Mouse (Mus musculus) embryonic facial prominence, embryonic 12.5 days (tissue): ENCODE results near the gene Paqr8. TPM values are rescaled to one million over a fixed set of nuclear protein-coding genes. Genes with fewer than 3 reads are reported as not detected.
"Not testable (repeated sequence)": the region's sequence is repeated elsewhere in the genome, so short reads cannot be mapped to it uniquely, and the experiment has no call there.

Source experiments
- ATAC-seq: fragments of 200-750 bp; cut with Nextera tagmentation; 2 replicates; pipeline ENCODE4 v1.8.0; 2017; ENCODE audit not compliant: insufficient number of reproducible peaks, insufficient read depth, low FRiP score, low TSS enrichment
- H3K27ac ChIP-seq: fragments of 300-500 bp; sonication (generic); 2 replicates; pipeline ENCODE4 v1.5.1; 2016; ENCODE audit warnings: mild to moderate bottlenecking
- H3K27me3 ChIP-seq: fragments of 300-500 bp; sonication (generic); 2 replicates; pipeline ENCODE4 v1.6.1; 2016; ENCODE audit warnings: mild to moderate bottlenecking, moderate library complexity
- H3K36me3 ChIP-seq: fragments of 300-500 bp; sonication (generic); 2 replicates; pipeline ENCODE4 v1.6.1; 2016; ENCODE audit warnings: mild to moderate bottlenecking
- H3K4me1 ChIP-seq: fragments of 300-500 bp; sonication (generic); 2 replicates; pipeline ENCODE4 v1.6.1; 2016
- H3K4me2 ChIP-seq: fragments of 300-500 bp; sonication (generic); replicated peaks from 2 replicates; pipeline ENCODE4 v1.6.1; 2016; ENCODE audit warnings: mild to moderate bottlenecking, moderate library complexity
- H3K4me3 ChIP-seq: fragments of 300-500 bp; sonication (generic); 2 replicates; pipeline ENCODE4 v1.5.1; 2016; ENCODE audit warnings: mild to moderate bottlenecking
- H3K9ac ChIP-seq: fragments of 300-500 bp; sonication (generic); 2 replicates; pipeline ENCODE4 v1.6.1; 2016; ENCODE audit warnings: mild to moderate bottlenecking, moderate library complexity
- H3K9me3 ChIP-seq: fragments of 300-500 bp; sonication (generic); 2 replicates; pipeline ENCODE4 v1.6.1; 2016; ENCODE audit warnings: mild to moderate bottlenecking, moderate library complexity
- WGBS: fragments of 180-500 bp; shearing (Covaris S2); methylation state at CpG from one replicate; pipeline ENCODE4 v1.1.7; 2016; 5-methylcytosine and 5-hydroxymethylcytosine counted together
- polyA plus RNA-seq: library from polyadenylated mRNA; unstranded; fragments of >200 nt; fragmentation: Nextera tagmentation; extraction: Ambion mirVana; gene quantifications from 2 replicates; pipeline ENCODE4 v1.2.1, GENCODE M21; 2016

Paqr8 gene
- polyA plus RNA-seq, 1 experiment from 2014 or later: 9.1 TPM

- no peak overlapping the region for H3K4me3 ChIP-seq
- 62% methylated on average over 13 of the region's 13 CpGs for WGBS
- H3K36me3 ChIP-seq: no peaks in the 10 kb centered on the region
- H3K4me1 ChIP-seq: peaks cover 5% of the 10 kb centered on the region; the same call in 1 of the 2 replicates
- H3K9ac ChIP-seq: no peak overlapping the region
- no peaks in the 10 kb centered on the region for H3K9me3 ChIP-seq
- no peak overlapping the region for H3K4me2 ChIP-seq
- H3K27me3 ChIP-seq: no peaks in the 10 kb centered on the region
- ATAC-seq: no peak
- H3K27ac ChIP-seq: no peak overlapping the region
Observed at GRCm38 (mm10) chr1:20912527-20913171, 22.2 kb downstream of the Paqr8 start.

GRCm38 (mm10) chr1:20914769-20915168, 24.4 kb downstream of the Paqr8 start:
- H3K9ac ChIP-seq: no peak overlapping the region
- no peaks in the 10 kb centered on the region for H3K27me3 ChIP-seq
- no peaks in the 10 kb centered on the region for H3K36me3 ChIP-seq
- no peak overlapping the region for H3K4me3 ChIP-seq
- ATAC-seq: no peak
- WGBS: 86% methylated on average over 3 of the region's 3 CpGs
- H3K27ac ChIP-seq: no peak overlapping the region
- H3K9me3 ChIP-seq: no peaks in the 10 kb centered on the region
- no peak overlapping the region for H3K4me2 ChIP-seq
- H3K4me1 ChIP-seq: 0 out of 2 replicates have a peak, but pooled peaks cover 3% of the 10 kb centered on the region

GRCm38 (mm10) chr1:20915608-20916007, 25.2 kb downstream of the Paqr8 start:
- Histone ChIP-seq H3K27ac (no peak overlapping the region), H3K4me1 (0 out of 2 replicates have a peak, but pooled peaks cover 3% of the 10 kb centered on the region), H3K36me3 (no peaks in the 10 kb centered on the region), H3K4me3 (no peak overlapping the region), H3K9me3 (no peaks in the 10 kb centered on the region), H3K4me2 (no peak overlapping the region), H3K9ac (no peak overlapping the region), H3K27me3 (no peaks in the 10 kb centered on the region)
- ATAC-seq: no peak
- WGBS: 76% methylated on average over 5 of the region's 5 CpGs

GRCm38 (mm10) chr1:20917496-20918050, 27.2 kb downstream of the Paqr8 start:
- H3K27me3 ChIP-seq: no peaks in the 10 kb centered on the region
- ATAC-seq: no peak
- no peaks in the 10 kb centered on the region for H3K9me3 ChIP-seq
- no peak overlapping the region for H3K4me2 ChIP-seq
- H3K9ac ChIP-seq: no peak overlapping the region
- H3K36me3 ChIP-seq: no peaks in the 10 kb centered on the region
- WGBS: 87% methylated on average over 6 of the region's 6 CpGs
- H3K4me3 ChIP-seq: no peak overlapping the region
- 0 out of 2 replicates have a peak, but pooled peaks cover 4% of the 10 kb centered on the region for H3K4me1 ChIP-seq
- H3K27ac ChIP-seq: no peak overlapping the region

GRCm38 (mm10) chr1:20919728-20920127, 29.3 kb downstream of the Paqr8 start:
- Histone ChIP-seq H3K9ac (no peak overlapping the region), H3K27me3 (no peaks in the 10 kb centered on the region), H3K36me3 (no peaks in the 10 kb centered on the region), H3K4me2 (no peak overlapping the region), H3K4me1 (peaks cover 6% of the 10 kb centered on the region; the same call in 1 of the 2 replicates), H3K4me3 (no peak overlapping the region), H3K27ac (no peak overlapping the region), H3K9me3 (no peaks in the 10 kb centered on the region)
- no peak for ATAC-seq
- 89% methylated on average over 2 of the region's 2 CpGs for WGBS

- no peaks in the 10 kb centered on the region for H3K9me3 ChIP-seq
- H3K4me3 ChIP-seq: no peak overlapping the region
- no peaks in the 10 kb centered on the region for H3K27me3 ChIP-seq
- no peaks in the 10 kb centered on the region for H3K36me3 ChIP-seq
- ATAC-seq: no peak; the same call in 1 of the 2 replicates
- WGBS: 81% methylated on average over 10 of the region's 10 CpGs
- H3K9ac ChIP-seq: no peak overlapping the region
- no peak overlapping the region for H3K27ac ChIP-seq
- H3K4me1 ChIP-seq: peaks cover 6% of the 10 kb centered on the region; the same call in 1 of the 2 replicates
- no peak overlapping the region for H3K4me2 ChIP-seq
Observed at GRCm38 (mm10) chr1:20921081-20921528, 30.7 kb downstream of the Paqr8 start.

GRCm38 (mm10) chr1:20922612-20923399, 32.4 kb downstream of the Paqr8 start:
- Histone ChIP-seq H3K4me1 (peaks cover 6% of the 10 kb centered on the region; the same call in 1 of the 2 replicates), H3K36me3 (no peaks in the 10 kb centered on the region), H3K9me3 (no peaks in the 10 kb centered on the region), H3K4me2 (no peak overlapping the region), H3K9ac (no peak overlapping the region), H3K27ac (no peak overlapping the region), H3K27me3 (no peaks in the 10 kb centered on the region), H3K4me3 (no peak overlapping the region)
- no peak for ATAC-seq
- 54% methylated on average over 11 of the region's 11 CpGs for WGBS

- WGBS: 69% methylated on average over 7 of the region's 7 CpGs
- H3K9ac ChIP-seq, H3K4me3 ChIP-seq, H3K4me1 ChIP-seq, H3K27ac ChIP-seq, H3K36me3 ChIP-seq, H3K9me3 ChIP-seq, H3K4me2 ChIP-seq, ATAC-seq, H3K27me3 ChIP-seq: not testable (repeated sequence)
Observed at GRCm38 (mm10) chr1:20925324-20925723, 34.9 kb downstream of the Paqr8 start.

GRCm38 (mm10) chr1:20925926-20926325, 35.5 kb downstream of the Paqr8 start:
- H3K9me3 ChIP-seq: no peaks in the 10 kb centered on the region
- 91% methylated on average over 4 of the region's 4 CpGs for WGBS
- H3K9ac ChIP-seq: no peak overlapping the region
- no peak; the same call in 1 of the 2 replicates for ATAC-seq
- H3K36me3 ChIP-seq: no peaks in the 10 kb centered on the region
- no peak overlapping the region for H3K4me2 ChIP-seq
- H3K27me3 ChIP-seq: no peaks in the 10 kb centered on the region
- peaks cover 5% of the 10 kb centered on the region; the same call in 1 of the 2 replicates for H3K4me1 ChIP-seq
- no peak overlapping the region for H3K4me3 ChIP-seq
- H3K27ac ChIP-seq: no peak overlapping the region

GRCm38 (mm10) chr1:20926376-20926775, 36.0 kb downstream of the Paqr8 start:
- ATAC-seq: no peak
- no peak overlapping the region for H3K9ac ChIP-seq
- H3K27me3 ChIP-seq: no peaks in the 10 kb centered on the region
- no peak overlapping the region for H3K4me3 ChIP-seq
- no peaks in the 10 kb centered on the region for H3K9me3 ChIP-seq
- peaks cover 3% of the 10 kb centered on the region; the same call in 1 of the 2 replicates for H3K4me1 ChIP-seq
- no peaks in the 10 kb centered on the region for H3K36me3 ChIP-seq
- H3K4me2 ChIP-seq: no peak overlapping the region
- WGBS: 76% methylated on average over 4 of the region's 4 CpGs
- no peak overlapping the region for H3K27ac ChIP-seq

GRCm38 (mm10) chr1:20928487-20928886, 38.1 kb downstream of the Paqr8 start:
- Histone ChIP-seq H3K27ac (no peak overlapping the region), H3K4me3 (no peak overlapping the region), H3K27me3 (no peaks in the 10 kb centered on the region), H3K4me1 (no peaks in the 10 kb centered on the region), H3K36me3 (no peaks in the 10 kb centered on the region), H3K4me2 (no peak overlapping the region), H3K9ac (no peak overlapping the region), H3K9me3 (no peaks in the 10 kb centered on the region)
- 59% methylated on average over 4 of the region's 4 CpGs for WGBS
- no peak for ATAC-seq
